Comparison of ENCODE assay signal across 13 mouse cellular contexts in the genomic region with DNA sequence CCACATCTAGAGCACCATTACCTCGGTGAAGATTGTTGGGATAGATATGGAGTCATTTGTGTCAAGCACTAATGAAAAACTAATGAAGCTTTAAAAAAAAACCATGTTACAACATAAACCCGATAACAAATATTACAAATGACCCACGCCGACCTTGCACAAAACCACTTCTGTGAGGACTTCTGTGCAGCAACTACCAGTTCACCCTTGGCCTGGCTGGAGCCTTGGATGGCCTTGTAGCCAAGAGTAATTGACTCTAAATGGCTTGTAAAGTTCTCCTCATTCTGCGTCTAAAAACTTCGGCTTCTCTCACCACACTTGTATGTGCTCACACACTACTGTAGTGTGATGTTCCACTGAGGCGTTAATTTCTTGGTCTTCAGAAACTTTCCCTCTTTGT.
"Had no signal": no experiment of that assay in that cellular context is flagged by ENCODE, and none has a peak within 500 bp of the region (broad histone marks: within the 10 kb centered on the region; RNA-seq: fewer than 3 reads in every experiment).

No protein-coding gene starts in this region.

- H3K27ac ChIP-seq: lung, embryonic 15.5 days; macrophage; midbrain, embryonic 13.5 days; midbrain, embryonic 15.5 days; neural tube, embryonic 12.5 days had no signal

- H3K4me1 ChIP-seq: lung, embryonic 15.5 days; megakaryocyte, embryonic 14.5 days; midbrain, embryonic 13.5 days; midbrain, embryonic 15.5 days; neural tube, embryonic 12.5 days had no signal

- H3K4me3 ChIP-seq: lung, embryonic 15.5 days; megakaryocyte, embryonic 14.5 days; midbrain, embryonic 13.5 days; midbrain, embryonic 15.5 days; neural tube, embryonic 12.5 days had no signal

- DNase-seq: lung, adult 2 months; lung, postnatal 14 days; lung, postnatal 36 days; right cerebral cortex, postnatal 14 days; thymus, adult 18-20 months; thymus, postnatal 14 days; thymus, postnatal 36 days had no signal
